In the genomic region with DNA sequence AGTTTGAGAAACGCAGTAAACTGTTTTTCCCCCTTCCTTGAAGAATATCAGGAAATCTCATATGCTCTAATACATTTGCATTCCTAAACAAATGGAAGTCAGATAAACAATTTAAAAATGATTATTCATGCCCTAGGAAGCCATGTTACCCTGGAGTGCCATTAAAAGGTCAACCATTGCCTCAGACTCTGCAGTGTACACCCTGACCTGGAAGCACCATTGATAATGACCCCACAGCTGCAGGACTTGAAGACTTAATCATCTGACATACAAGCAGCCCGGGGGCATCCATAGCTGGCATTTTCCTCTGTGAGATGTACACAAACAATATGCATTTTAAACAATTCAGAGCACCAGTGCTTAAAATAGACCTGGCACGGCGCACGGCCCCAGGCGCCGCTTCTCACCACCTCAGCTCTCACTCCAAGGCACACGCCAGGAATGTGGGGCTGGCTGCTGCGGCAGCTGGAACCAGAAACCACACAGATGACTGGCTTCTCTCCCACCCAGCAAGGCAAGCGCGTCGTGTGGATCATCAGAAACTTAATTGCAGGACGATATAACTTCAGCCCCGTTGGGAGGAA, we compare ENCODE assay signal across 7 mouse cellular contexts.
DNase-seq lines count a peak whose midpoint lies in the region; TF ChIP-seq lines count a peak whose summit lies in the region.

No protein-coding gene starts in this region.

- DNase-seq in layer of hippocampus, adult 9-11 months = peak; percentile 4
- no peak for DNase-seq in layer of hippocampus, adult 8-10 months (ENCODE audit: low spot score in 2 of 2)
- peak; percentile 62 for DNase-seq in brain, embryonic 14.5 days (ENCODE audit: low read depth)
- DNase-seq in forelimb bud, embryonic 11.5 days (ENCODE audit: low read depth, low spot score) = peak; percentile 14
- peak; percentile 37 to 44 for DNase-seq in heart, postnatal 36 days
- no peak for DNase-seq in testis, postnatal 14 days (ENCODE audit: low spot score)
- DNase-seq in thymus, adult 2 months = no peak

- no peak for TF ChIP-seq CTCF in brain, embryonic 14.5 days (IDR thresholded peaks at IDR 0.05; ENCODE audit: borderline replicate concordance, extremely low read depth, insufficient read depth, insufficient read length)
- no peak for TF ChIP-seq CTCF in thymus, adult 2 months (IDR thresholded peaks at IDR 0.05; ENCODE audit: borderline replicate concordance, control insufficient read depth, extremely low read depth, insufficient read depth, low read length, poor library complexity)

- no peak overlapping the region for H3K27ac ChIP-seq in thymus, adult 2 months (ENCODE audit: control insufficient read depth, insufficient read depth, low read length)

- WGBS in thymus, adult 2 months = 92% methylated on average over 14 of the region's 14 CpGs

- no peaks in the 10 kb centered on the region for H3K27me3 ChIP-seq in thymus, adult 2 months (ENCODE audit: control insufficient read depth, insufficient read depth, low read length)

- intact Hi-C loops in heart, postnatal 36 days (cut with DNase I) = loop anchor here (10.0 kb wide), 1 partner anchor 742 kb away; no protein-coding TSS in a partner anchor

- H3K4me1 ChIP-seq in thymus, adult 2 months (replicated peaks; ENCODE audit: control insufficient read depth, insufficient read depth, low read length) = no peaks in the 10 kb centered on the region

- no peak overlapping the region for H3K4me3 ChIP-seq in thymus, adult 2 months (ENCODE audit: control insufficient read depth, insufficient read depth, low read length)

- TF ChIP-seq POLR2A in brain, embryonic 14.5 days (IDR thresholded peaks at IDR 0.05; ENCODE audit: borderline replicate concordance, extremely low read depth, insufficient read depth, insufficient read length, poor library complexity, severe bottlenecking) = no peak
- TF ChIP-seq POLR2A in thymus, adult 2 months (IDR thresholded peaks at IDR 0.05; ENCODE audit: control insufficient read depth, extremely low read depth, insufficient read depth, low read length, poor library complexity) = no peak

- H3K36me3 ChIP-seq in thymus, adult 2 months (ENCODE audit: control insufficient read depth, insufficient read depth, low read length) = no peaks in the 10 kb centered on the region

Comparison
In these comparisons a context has a peak if more than half of its experiments do, and no peak if none do; other contexts are left out.
1. DNase-seq: peak in layer of hippocampus, adult 9-11 months (single experiment), brain, embryonic 14.5 days (single experiment), forelimb bud, embryonic 11.5 days (single experiment) and heart, postnatal 36 days (2 of 2); none in layer of hippocampus, adult 8-10 months (0 of 2), testis, postnatal 14 days (single experiment) and thymus, adult 2 months (single experiment).